Mouse (Mus musculus): ENCODE results near the gene Gm5269.

DNA sequence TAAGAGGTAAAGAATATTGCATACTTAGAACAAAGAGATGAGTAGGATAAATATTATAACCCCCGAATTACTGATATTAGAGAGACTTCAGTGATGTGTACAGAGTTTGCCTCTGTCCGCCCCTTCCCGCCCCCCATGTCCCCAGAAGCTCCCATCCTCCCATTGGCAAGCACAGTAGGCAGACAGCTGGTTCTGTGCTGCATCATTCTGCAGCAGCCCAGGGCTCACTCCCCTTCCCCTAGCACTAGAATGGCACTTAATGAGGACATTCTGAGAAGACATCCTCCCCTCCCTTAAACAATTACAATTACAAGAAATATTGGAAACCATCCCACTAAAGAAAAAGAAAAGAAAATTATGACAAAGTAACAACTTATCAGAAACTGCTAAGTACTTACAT is 26.4 kb downstream of the Gm5269 start:
- TF ChIP-seq CTCF (IDR thresholded peaks at IDR 0.05; ENCODE audit: low read depth) (no peak), EP300 (IDR thresholded peaks at IDR 0.05; ENCODE audit: low read depth) (no peak)

All from liver, embryonic 14.5 days (tissue).